Mouse (Mus musculus) gastrocnemius, postnatal 4 days (tissue): ENCODE measurements around the gene E2f4. TPM values are rescaled to one million over a fixed set of nuclear protein-coding genes. Genes with fewer than 3 reads are reported as not detected.
"Not testable (repeated sequence)": the region's sequence is repeated elsewhere in the genome, so short reads cannot be mapped to it uniquely, and the experiment has no call there.

Experiments used
- DNase-seq, 2 experiments: peaks; one replicate each; pipeline ENCODE4 v3.0.0; 2021 to 2022; ENCODE audit warnings: low spot score in 2 of 2, mixed read lengths in 2 of 2
- total RNA-seq, 2 experiments: library from RNA; stranded (reverse); gene quantifications; 2 replicates each; pipeline ENCODE4 v1.2.3; 2021

E2f4 gene
- total RNA-seq, 2 experiments from 2014 or later, result 27.4 to 31.1 TPM

DNA sequence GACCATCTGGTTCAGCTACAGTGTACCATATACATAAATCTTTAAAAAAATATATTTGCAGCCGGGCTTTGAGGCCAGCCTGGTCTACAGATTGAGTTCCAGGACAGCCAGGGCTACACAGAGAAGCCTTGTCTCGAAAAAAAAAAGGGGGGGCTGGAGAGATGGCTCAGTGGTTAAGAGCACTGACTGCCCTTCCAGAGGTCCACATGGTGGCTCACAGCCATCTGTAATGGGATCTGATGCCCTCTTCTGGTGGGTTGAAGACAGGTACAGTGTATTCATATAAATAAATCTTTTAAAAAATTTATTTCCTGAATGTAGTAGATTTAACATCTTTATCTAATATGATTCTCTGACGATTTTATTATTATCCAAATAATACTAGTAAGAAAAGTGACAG is 5.7 kb upstream of the E2f4 start:
- DNase-seq, result not testable (repeated sequence)

DNA sequence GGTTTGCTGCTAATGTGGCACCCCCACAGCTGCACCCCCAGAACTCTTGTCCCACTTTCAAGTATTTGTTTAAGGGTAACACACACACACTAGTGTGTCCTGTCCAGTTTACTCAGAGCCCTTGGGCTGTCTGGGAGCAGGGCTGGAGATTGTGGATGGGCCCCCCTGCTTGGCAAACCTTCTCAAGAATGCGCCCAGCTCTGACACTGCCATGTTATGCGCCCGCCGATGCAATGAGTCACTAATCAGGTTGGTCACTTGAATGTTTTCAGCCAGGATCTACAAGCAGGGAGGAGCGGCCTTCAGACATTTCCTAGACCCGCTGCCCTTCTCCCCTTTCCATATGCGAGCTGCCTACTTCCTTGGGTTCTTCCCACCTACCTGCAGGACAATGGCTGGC is 5.0 kb upstream of the E2f4 start:
- no peak for DNase-seq

- no peak for DNase-seq
Observed at GRCm38 (mm10) chr8:105293405-105293804, 4.1 kb upstream of the E2f4 start.

GRCm38 (mm10) chr8:105294776-105295175 is 2.7 kb upstream of the E2f4 start:
- no peak for DNase-seq

DNA sequence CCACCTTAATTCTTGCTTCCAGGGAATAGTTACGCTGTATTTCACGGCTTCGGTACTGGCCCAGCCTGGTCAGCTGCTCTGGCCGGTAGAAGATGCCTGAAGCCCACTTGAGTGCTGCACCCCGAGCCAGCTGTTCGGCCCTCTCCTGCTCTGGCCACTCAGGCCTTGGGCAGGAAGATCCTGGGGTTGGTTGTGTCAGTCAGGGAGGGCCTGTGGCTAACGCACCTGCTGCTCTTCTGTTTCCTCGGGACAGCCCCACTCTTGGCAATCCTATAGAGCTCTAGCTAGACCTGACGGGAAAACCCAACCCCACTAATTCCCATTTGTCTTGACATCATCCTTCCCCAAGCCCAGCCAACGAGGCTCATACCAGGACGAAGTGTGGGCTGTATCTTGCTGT is 2.2 kb upstream of the E2f4 start:
- DNase-seq, result no peak

GRCm38 (mm10) chr8:105295895-105296573 is 1.4 kb upstream of the E2f4 start, which contains the start of gene Exoc3l:
Gene Exoc3l (minus strand): TSS chr8:105296101.
- DNase-seq, result no peak

GRCm38 (mm10) chr8:105298351-105299252 is 1.1 kb downstream of the E2f4 start:
- DNase-seq, result no peak

DNA sequence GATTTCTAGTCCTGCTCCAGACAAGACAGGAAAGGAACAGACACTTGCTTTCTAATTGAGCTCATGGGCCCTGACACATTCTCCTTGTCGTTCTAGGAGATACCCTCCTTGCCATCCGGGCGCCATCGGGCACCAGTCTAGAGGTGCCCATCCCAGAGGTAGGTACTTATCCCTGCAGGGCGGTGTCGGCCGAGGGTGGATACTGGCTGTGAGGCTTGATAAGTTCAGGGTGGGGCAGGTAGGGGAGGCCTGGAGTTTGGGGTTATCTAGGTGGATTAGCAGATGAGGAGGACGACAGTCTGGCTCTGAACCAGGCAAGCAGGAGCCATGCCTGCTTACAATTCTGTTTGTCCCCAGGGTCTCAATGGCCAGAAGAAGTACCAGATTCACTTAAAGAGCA is 2.5 kb downstream of the E2f4 start:
- DNase-seq, result no peak

GRCm38 (mm10) chr8:105303396-105303795 is 5.9 kb downstream of the E2f4 start:
- DNase-seq, result no peak

DNA sequence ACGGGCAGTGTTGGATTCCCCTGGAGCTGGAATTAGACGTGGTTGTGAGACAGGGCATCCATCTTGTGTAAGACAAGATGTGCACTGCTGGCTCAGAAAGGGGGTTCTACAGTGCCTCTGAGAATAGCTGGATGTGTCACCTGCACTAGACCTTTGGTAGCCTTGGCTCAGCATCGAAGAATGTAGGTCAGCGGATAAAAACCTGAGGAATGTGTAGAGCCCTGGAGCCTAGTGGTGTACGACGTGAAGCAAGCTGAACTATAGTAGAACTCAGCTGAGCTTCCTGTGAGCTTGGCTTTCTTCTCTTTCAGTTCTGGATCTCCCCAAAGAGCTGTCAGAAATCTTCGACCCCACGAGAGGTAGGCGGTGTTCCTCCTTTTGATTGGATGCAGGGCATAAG is 6.4 kb downstream of the E2f4 start:
- no peak for DNase-seq

- DNase-seq, result no peak
Observed at GRCm38 (mm10) chr8:105304325-105305210, 7.1 kb downstream of the E2f4 start.

GRCm38 (mm10) chr8:105305211-105306145 is 8.0 kb downstream of the E2f4 start, which contains the start of gene Elmo3:
Gene Elmo3 (plus strand): TSS chr8:105305601.
- no peak for DNase-seq

DNA sequence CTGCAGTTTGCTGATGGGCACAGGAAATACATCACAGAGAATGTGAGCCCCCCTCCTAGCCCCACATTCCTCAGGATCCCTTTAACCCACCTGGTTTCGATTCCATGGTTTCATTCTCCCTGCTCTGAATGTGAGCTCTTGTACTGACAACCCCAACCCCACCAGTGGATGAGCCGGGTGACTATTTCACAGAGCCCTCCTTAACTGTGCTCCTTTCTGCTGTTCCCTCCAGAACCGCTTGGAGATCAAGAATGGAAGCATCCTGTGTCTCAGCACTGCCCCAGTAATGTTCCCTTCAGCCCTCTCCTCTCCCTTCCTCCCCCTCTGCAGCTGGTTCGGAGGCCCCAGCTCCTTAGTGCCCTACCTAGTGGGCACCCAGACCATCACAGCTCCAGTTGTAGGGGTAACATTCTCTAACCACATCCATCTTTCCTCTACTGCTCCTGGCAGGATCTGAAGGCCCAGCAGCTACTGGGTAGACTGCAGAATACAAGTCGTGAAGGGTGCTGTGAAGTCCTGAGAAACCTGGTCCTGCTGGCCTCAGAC is 8.8 kb downstream of the E2f4 start:
- no peak for DNase-seq

- no peak for DNase-seq
Observed at GRCm38 (mm10) chr8:105307670-105308069, 10.2 kb downstream of the E2f4 start.

DNA sequence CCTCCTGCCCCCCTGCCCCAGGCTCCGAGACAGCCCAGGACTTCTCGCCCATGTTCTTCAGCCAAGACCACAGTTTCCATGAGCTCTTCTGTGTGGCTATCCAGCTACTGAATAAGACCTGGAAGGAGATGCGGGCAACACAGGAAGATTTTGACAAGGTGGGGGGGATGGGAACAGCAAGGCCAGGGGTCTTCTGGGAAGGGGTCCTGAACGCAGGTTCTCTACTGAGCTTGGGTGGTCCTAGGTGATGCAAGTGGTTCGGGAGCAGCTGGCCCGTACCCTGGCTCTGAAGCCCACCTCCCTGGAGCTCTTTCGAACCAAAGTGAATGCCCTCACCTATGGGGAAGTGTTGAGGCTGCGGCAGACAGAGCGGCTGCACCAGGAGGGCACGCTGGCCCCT is 11.0 kb downstream of the E2f4 start:
- no peak for DNase-seq

- no peak for DNase-seq
Observed at GRCm38 (mm10) chr8:105309142-105309847, 11.8 kb downstream of the E2f4 start.

DNA sequence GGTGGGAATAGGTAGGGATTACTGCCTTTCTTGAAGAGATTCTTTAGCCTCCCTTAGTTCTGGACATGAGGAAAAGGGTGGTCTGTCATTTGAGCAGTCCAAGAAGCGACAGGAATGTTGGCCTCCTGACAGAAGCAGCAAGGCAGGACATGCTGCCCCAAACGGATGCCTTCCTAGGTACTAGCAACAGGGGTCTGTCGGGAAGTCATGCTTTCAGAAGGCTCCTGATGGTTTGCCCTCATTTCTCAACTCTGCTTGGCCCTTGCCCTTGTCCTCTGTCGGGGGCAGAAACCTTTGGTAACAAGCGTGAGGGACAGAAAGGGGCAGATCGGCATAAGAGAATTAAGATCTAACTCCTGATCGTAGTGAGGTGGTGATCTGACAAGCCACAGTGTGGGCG is 12.7 kb downstream of the E2f4 start:
- no peak for DNase-seq

DNA sequence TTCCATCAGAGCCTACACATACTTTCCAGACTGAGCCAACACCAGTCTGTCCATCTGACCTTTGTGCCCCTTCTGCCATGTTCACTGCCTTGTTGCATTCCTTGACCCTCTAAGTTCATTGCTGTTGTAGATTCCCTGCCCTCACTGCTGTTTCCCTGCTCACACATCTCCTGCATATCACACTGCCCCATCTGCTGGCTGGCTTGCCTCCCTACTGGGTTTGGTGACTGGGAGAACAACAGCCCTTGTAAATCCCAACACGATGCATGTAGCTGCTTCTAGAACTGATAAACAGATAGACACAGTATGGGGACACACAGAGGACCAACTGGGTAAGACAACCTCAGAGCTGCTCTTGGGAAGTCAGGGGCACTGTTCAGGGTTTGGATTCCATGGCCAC is 14.3 kb downstream of the E2f4 start:
- DNase-seq, result no peak

DNA sequence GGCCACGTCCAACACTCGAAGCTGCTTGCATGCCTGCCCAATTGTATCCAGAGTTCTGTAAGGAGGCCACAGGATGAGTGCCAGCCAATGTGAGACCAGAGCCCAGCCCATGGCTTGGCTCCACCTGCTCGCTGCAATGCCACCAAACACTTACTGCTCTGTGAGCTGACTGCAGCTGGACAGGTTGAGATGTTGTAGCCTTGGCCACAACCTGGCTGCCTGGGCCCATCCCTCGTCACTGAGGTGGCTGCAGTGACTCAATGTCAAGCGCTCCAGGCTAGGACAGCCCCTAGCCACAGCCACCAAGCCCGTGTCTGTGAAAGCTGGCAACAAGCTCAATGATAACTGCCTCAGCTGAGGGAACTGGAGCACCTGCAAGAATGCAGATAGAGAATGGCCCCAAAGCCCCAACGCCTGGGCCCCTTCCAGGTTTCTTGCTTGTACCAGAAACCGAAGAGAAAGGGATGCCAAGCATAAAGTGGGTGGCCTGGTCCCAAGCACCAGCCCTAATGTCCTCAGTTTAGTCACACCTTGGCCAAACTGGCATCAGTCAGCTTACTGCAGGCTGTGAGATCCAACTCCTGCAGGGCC is 15.5 kb downstream of the E2f4 start:
- DNase-seq, result no peak
